Mouse (Mus musculus) small intestine, adult 2 months (tissue): ENCODE results near the gene Ttc25. TPM values are rescaled to one million over a fixed set of nuclear protein-coding genes. Genes with fewer than 3 reads are reported as not detected.

Experiments
- H3K27ac ChIP-seq: fragments of 200-500 bp; 2 replicates; pipeline ENCODE4 v1.5.1; 2012; ENCODE audit warnings: low read depth, low read length, control low read depth, inconsistent platforms; ENCODE audit not compliant: insufficient read depth
- H3K27me3 ChIP-seq: fragments of 200-500 bp; 2 replicates; pipeline ENCODE4 v1.6.1; 2012; ENCODE audit warnings: mild to moderate bottlenecking, moderate library complexity, low read length, inconsistent platforms; ENCODE audit not compliant: control insufficient read depth, insufficient read depth
- H3K36me3 ChIP-seq: fragments of 200-500 bp; 2 replicates; pipeline ENCODE4 v1.6.1; 2012; ENCODE audit warnings: mild to moderate bottlenecking, low read length, control low read depth, inconsistent platforms; ENCODE audit not compliant: control insufficient read depth, insufficient read depth
- H3K4me1 ChIP-seq: fragments of 200-500 bp; 2 replicates; pipeline ENCODE4 v1.6.1; 2012; ENCODE audit warnings: low read length, inconsistent platforms, mixed read lengths; ENCODE audit not compliant: control insufficient read depth, insufficient read depth, insufficient read length
- H3K4me3 ChIP-seq: fragments of 200-500 bp; 2 replicates; pipeline ENCODE4 v1.5.1; 2012; ENCODE audit warnings: low read depth, mild to moderate bottlenecking, control low read depth, inconsistent platforms, low read length, moderate library complexity
- CTCF ChIP-seq: fragments of 200-500 bp; IDR thresholded peaks from 2 replicates; pipeline ENCODE4 v1.5.1; 2012; ENCODE audit warnings: low read depth, mild to moderate bottlenecking, control low read depth, inconsistent platforms, low read length, moderate library complexity, mixed read lengths; ENCODE audit not compliant: insufficient replicate concordance, insufficient read length; ENCODE audit errors: extremely low read depth
- POLR2A ChIP-seq: fragments of 200-500 bp; IDR thresholded peaks from 2 replicates; pipeline ENCODE4 v1.6.1; 2012; ENCODE audit warnings: low read depth, mild to moderate bottlenecking, control low read depth, inconsistent platforms, low read length, moderate library complexity
- WGBS: fragments of 180-500 bp; shearing (Covaris S2); methylation state at CpG from one replicate; pipeline ENCODE4 v1.1.7; 2018; 5-methylcytosine and 5-hydroxymethylcytosine counted together
- polyA plus RNA-seq: library from polyadenylated mRNA; depleted of rRNA; stranded (reverse); fragments of >200 nt; gene quantifications from 2 replicates; pipeline ENCODE4 v1.2.3, GENCODE M21; 2012

The Ttc25 gene
- polyA plus RNA-seq, 1 experiment = 0.09 TPM

DNA sequence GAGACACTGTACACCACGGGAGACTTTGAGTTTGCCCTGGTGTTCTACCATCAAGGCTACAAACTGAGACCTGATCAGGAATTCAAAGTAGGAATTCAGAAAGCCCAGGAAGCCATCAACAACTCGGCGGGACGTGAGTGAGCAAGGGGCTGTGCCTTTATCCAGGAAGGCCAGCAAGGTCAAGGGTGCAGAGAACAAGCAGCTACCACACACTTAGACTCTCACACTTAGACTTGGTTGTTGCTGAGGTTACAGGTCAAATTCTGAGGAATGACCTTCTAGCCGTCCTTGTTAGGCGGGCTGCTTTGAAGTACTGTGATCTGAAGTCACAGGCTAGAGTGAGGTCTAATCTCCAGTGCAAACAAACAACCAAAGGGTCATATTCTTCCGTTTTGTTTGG is 14.1 kb downstream of the Ttc25 start:
- Histone ChIP-seq H3K4me1 (no peaks in the 10 kb centered on the region), H3K27ac (no peak overlapping the region), H3K27me3 (no peaks in the 10 kb centered on the region), H3K4me3 (no peak overlapping the region), H3K36me3 (no peaks in the 10 kb centered on the region)
- no peak for TF ChIP-seq POLR2A
- TF ChIP-seq CTCF = no peak
- 67% methylated on average over 7 of the region's 7 CpGs for WGBS

DNA sequence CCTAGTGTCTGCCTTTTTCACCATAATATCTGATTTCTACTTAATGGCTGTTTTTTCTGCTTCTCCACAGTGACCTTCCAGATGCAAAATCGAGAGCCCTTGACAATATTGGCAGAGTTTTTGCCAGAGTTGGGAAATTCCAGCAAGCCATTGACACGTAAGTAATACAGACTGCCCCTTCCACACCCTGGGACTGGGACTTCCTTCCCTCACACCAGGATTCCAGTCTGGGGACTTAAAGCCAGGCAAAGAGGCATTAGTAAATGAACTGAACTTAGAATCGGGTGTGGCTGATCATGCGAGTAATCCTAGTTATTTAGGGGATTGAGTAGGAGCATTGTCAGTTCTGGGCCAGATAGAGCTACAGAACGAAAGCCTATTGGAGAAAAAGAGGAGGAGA is 16.3 kb downstream of the Ttc25 start:
- Histone ChIP-seq H3K36me3 (no peaks in the 10 kb centered on the region), H3K4me3 (no peak overlapping the region), H3K27ac (no peak overlapping the region), H3K4me1 (no peaks in the 10 kb centered on the region), H3K27me3 (no peaks in the 10 kb centered on the region)
- 37% methylated on average over 5 of the region's 5 CpGs for WGBS
- TF ChIP-seq CTCF (no peak), POLR2A (no peak)

GRCm38 (mm10) chr11:100564297-100564696 is 18.9 kb downstream of the Ttc25 start:
- Histone ChIP-seq H3K4me3 (no peak overlapping the region), H3K27me3 (no peaks in the 10 kb centered on the region)
- 74% methylated on average over 15 of the region's 15 CpGs for WGBS

GRCm38 (mm10) chr11:100564703-100565102 is 19.3 kb downstream of the Ttc25 start:
- WGBS = 86% methylated on average over 6 of the region's 6 CpGs
- Histone ChIP-seq H3K4me3 (no peak overlapping the region), H3K27ac (no peak overlapping the region), H3K36me3 (no peaks in the 10 kb centered on the region), H3K27me3 (no peaks in the 10 kb centered on the region), H3K4me1 (peaks cover 3% of the 10 kb centered on the region)
- TF ChIP-seq POLR2A = no peak

More at GRCm38 (mm10) chr11:100564297-100564696, 18.9 kb downstream of the Ttc25 start:
- no peak overlapping the region for H3K27ac ChIP-seq
- no peak for TF ChIP-seq POLR2A
- H3K36me3 ChIP-seq = no peaks in the 10 kb centered on the region
- H3K4me1 ChIP-seq = peaks cover 3% of the 10 kb centered on the region

- H3K4me3 ChIP-seq = no peak overlapping the region
- H3K4me1 ChIP-seq = peaks cover 8% of the 10 kb centered on the region
- H3K27ac ChIP-seq = no peak overlapping the region
- no peaks in the 10 kb centered on the region for H3K36me3 ChIP-seq
- WGBS = 57% methylated on average over 5 of the region's 5 CpGs
- TF ChIP-seq CTCF = no peak
- no peak for TF ChIP-seq POLR2A
- H3K27me3 ChIP-seq = no peaks in the 10 kb centered on the region
These were observed 21.8 kb downstream of the Ttc25 start for GRCm38 (mm10) chr11:100567229-100567628.

GRCm38 (mm10) chr11:100567815-100568245 is 22.4 kb downstream of the Ttc25 start:
- H3K4me1 ChIP-seq = peaks cover 8% of the 10 kb centered on the region
- no peaks in the 10 kb centered on the region for H3K27me3 ChIP-seq
- no peaks in the 10 kb centered on the region for H3K36me3 ChIP-seq
- WGBS = 13% methylated on average over 9 of the region's 9 CpGs
- no peak for TF ChIP-seq CTCF
- no peak overlapping the region for H3K4me3 ChIP-seq
- no peak overlapping the region for H3K27ac ChIP-seq

DNA sequence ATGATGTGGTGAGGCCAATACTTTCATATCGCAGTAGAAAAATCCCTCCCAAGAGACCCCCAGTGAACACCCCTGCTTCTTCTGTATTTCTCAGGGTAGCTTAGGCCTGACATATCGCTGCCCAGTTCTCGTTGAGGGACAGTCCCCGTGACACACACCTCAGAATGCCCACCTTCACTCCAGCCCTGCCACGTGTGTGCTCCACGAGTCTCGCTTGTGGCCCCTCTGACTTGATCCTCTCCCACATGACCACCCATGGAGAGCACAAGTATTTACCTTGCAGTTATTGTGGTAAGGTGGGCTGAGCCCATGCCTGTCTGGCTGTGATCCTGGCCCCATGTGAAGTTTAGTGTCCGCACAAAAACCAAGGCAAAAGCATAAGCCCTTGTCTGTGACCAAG is 23.3 kb downstream of the Ttc25 start:
- Histone ChIP-seq H3K27ac (no peak overlapping the region), H3K36me3 (no peaks in the 10 kb centered on the region), H3K27me3 (no peaks in the 10 kb centered on the region), H3K4me3 (no peak overlapping the region), H3K4me1 (peaks cover 8% of the 10 kb centered on the region)
- TF ChIP-seq CTCF (no peak), POLR2A (no peak)
- 94% methylated on average over 8 of the region's 8 CpGs for WGBS

GRCm38 (mm10) chr11:100569789-100570188 is 24.4 kb downstream of the Ttc25 start:
- Histone ChIP-seq H3K4me1 (peaks cover 8% of the 10 kb centered on the region), H3K36me3 (no peaks in the 10 kb centered on the region), H3K27ac (no peak overlapping the region), H3K4me3 (no peak overlapping the region), H3K27me3 (no peaks in the 10 kb centered on the region)
- 58% methylated on average over 9 of the region's 9 CpGs for WGBS
- TF ChIP-seq POLR2A (no peak), CTCF (no peak)
